9 mouse cellular contexts compared by ENCODE assay signal in genomic region chr7:141950104-141951013, GRCm38 (mm10). TPM values are rescaled to one million over a fixed set of nuclear protein-coding genes. Genes with fewer than 3 reads are reported as not detected.
DNase-seq lines count a peak whose midpoint lies in the region; ATAC-seq and TF ChIP-seq lines count a peak whose summit lies in the region.
"Had no signal": no experiment of that assay in that cellular context is flagged by ENCODE, and none has a peak within 500 bp of the region (broad histone marks: within the 10 kb centered on the region; RNA-seq: fewer than 3 reads in every experiment).

No protein-coding gene starts in this region.

- DNase-seq in heart, embryonic 10.5 days (ENCODE audit: low spot score), result no peak
- no peak for DNase-seq in heart, postnatal 14 days
- peak; percentile 15 for DNase-seq in Muller cell, postnatal 12 days (ENCODE audit: inconsistent ontology term)
- DNase-seq in embryo, embryonic 11 days, result peak; percentile 76
- DNase-seq in hindbrain, embryonic 11.5 days (ENCODE audit: low spot score), result peak; percentile 85
- DNase-seq in liver, embryonic 14.5 days (ENCODE audit: low read depth in 3 of 3, low spot score in 3 of 3), result no peak
- peak; percentile 68 to 78 for DNase-seq in right cerebral cortex, postnatal 10 days (ENCODE audit: low spot score in 2 of 2)

- TF ChIP-seq CTCF in liver, embryonic 14.5 days (IDR thresholded peaks at IDR 0.05; ENCODE audit: low read depth), result no peak

- no peaks in the 10 kb centered on the region; the same call in 1 of the 2 replicates for H3K9me3 ChIP-seq in heart, embryonic 10.5 days
- no peaks in the 10 kb centered on the region for H3K9me3 ChIP-seq in hindbrain, embryonic 11.5 days (ENCODE audit: control insufficient read depth, low read length)
- no peaks in the 10 kb centered on the region for H3K9me3 ChIP-seq in liver, embryonic 14.5 days (ENCODE audit: control insufficient read depth, low read length)

- H3K27ac ChIP-seq in heart, embryonic 10.5 days, result no peak overlapping the region
- H3K27ac ChIP-seq in hindbrain, embryonic 11.5 days (ENCODE audit: low read depth, low read length), result peak overlapping the region; percentile 99
- no peak overlapping the region for H3K27ac ChIP-seq in liver, embryonic 14.5 days

- peak; percentile 65 for ATAC-seq in hindbrain, embryonic 11.5 days (ENCODE audit: low FRiP score)
- ATAC-seq in liver, embryonic 14.5 days (ENCODE audit: insufficient read depth), result no peak
- ATAC-seq in erythroid progenitor cell, adult 5-6 weeks (replicated peaks; ENCODE audit: low FRiP score, poor library complexity, severe bottlenecking), result no peak

- peaks cover 96% of the 10 kb centered on the region for H3K27me3 ChIP-seq in heart, embryonic 10.5 days (ENCODE audit: insufficient read depth, poor library complexity, severe bottlenecking)
- no peaks in the 10 kb centered on the region; the same call in 1 of the 2 replicates for H3K27me3 ChIP-seq in hindbrain, embryonic 11.5 days (ENCODE audit: control insufficient read depth, insufficient read depth, low read length)
- peaks cover 56% of the 10 kb centered on the region for H3K27me3 ChIP-seq in liver, embryonic 14.5 days (ENCODE audit: control insufficient read depth, insufficient read depth, low read length)

- peak overlapping the region; percentile 100 for H3K9ac ChIP-seq in hindbrain, embryonic 11.5 days (ENCODE audit: low read depth, low read length)
- H3K9ac ChIP-seq in liver, embryonic 14.5 days (replicated peaks), result no peak overlapping the region

- intact Hi-C loops in heart, postnatal 14 days (cut with DNase I), result no loop called here

- peak overlapping the region; percentile 63 for H3K4me3 ChIP-seq in heart, embryonic 10.5 days
- peak overlapping the region; percentile 91 for H3K4me3 ChIP-seq in hindbrain, embryonic 11.5 days (ENCODE audit: low read depth, low read length)
- H3K4me3 ChIP-seq in liver, embryonic 14.5 days (ENCODE audit: insufficient read depth in 1 of 2, low read depth in 2 of 2, low read length in 2 of 2), result peak overlapping the region in 1 of 2 experiments; percentile 34; a peak in 1 of 4 replicates

- TF ChIP-seq EP300 in liver, embryonic 14.5 days (IDR thresholded peaks at IDR 0.05; ENCODE audit: low read depth), result no peak

- peak overlapping the region; percentile 85 for H3K4me2 ChIP-seq in hindbrain, embryonic 11.5 days (replicated peaks; ENCODE audit: low read depth, low read length)
- peak overlapping the region; percentile 46 for H3K4me2 ChIP-seq in liver, embryonic 14.5 days (ENCODE audit: low read depth)

- no peaks in the 10 kb centered on the region for H3K36me3 ChIP-seq in heart, embryonic 10.5 days
- no peaks in the 10 kb centered on the region for H3K36me3 ChIP-seq in hindbrain, embryonic 11.5 days (ENCODE audit: control insufficient read depth, insufficient read depth, low read length)
- no peaks in the 10 kb centered on the region for H3K36me3 ChIP-seq in liver, embryonic 14.5 days (replicated peaks; ENCODE audit: control insufficient read depth, insufficient read depth, low read depth)

- 2% methylated on average over 82 of the region's 84 CpGs for WGBS in heart, embryonic 10.5 days
- WGBS in hindbrain, embryonic 11.5 days, result 1% methylated on average over 72 of the region's 84 CpGs
- WGBS in liver, embryonic 14.5 days (ENCODE audit: insufficient replicate concordance), result 1% methylated on average over 78 of the region's 84 CpGs

- H3K4me1 ChIP-seq in heart, embryonic 10.5 days, result peaks cover 16% of the 10 kb centered on the region
- peaks cover 11% of the 10 kb centered on the region for H3K4me1 ChIP-seq in hindbrain, embryonic 11.5 days (replicated peaks; ENCODE audit: control insufficient read depth, insufficient read depth, low read length)
- no peaks in the 10 kb centered on the region for H3K4me1 ChIP-seq in liver, embryonic 14.5 days (replicated peaks; ENCODE audit: control insufficient read depth in 2 of 2, insufficient read depth in 2 of 2, low read length in 1 of 2)

RNA-seq across cellular contexts. Expression of gene Brsk2, which starts 0.8 kb away (rescaled TPM):
- 0.12 and 0.19 TPM in 2 replicates for polyA plus RNA-seq in heart, embryonic 10.5 days (2016; fragmentation: Nextera tagmentation; extraction: Ambion mirVana)
- under 1 TPM; 0.12 to 0.46 TPM for total RNA-seq in heart, postnatal 14 days (2021)
- 13.7 and 15.6 TPM in 2 replicates for polyA plus RNA-seq in hindbrain, embryonic 11.5 days (2014; fragmentation: Nextera tagmentation; extraction: Ambion mirVana)
- 0.03 and 0.29 TPM in 2 replicates for polyA plus RNA-seq in liver, embryonic 14.5 days (2012; rRNA removed)
- 0.05 and 0.10 TPM in 2 replicates for polyA plus RNA-seq in liver, embryonic 14.5 days (2014; fragmentation: Nextera tagmentation; extraction: Ambion mirVana)
- not detected in 2 replicates for total RNA-seq in erythroid progenitor cell, adult 5-6 weeks (2015; ENCODE audit: low replicate concordance)
- 0.26 TPM in 1 of 2 replicates, not detected in the other for total RNA-seq in erythroid progenitor cell, adult 5-6 weeks (2017; ENCODE audit: low replicate concordance)
- total RNA-seq: hematopoietic stem cell, adult 5-6 weeks had no signal

RNA-seq across cellular contexts. Expression of gene Tollip, which starts 32.1 kb away (rescaled TPM):
- polyA plus RNA-seq in heart, embryonic 10.5 days (2016; fragmentation: Nextera tagmentation; extraction: Ambion mirVana), result 39.6 and 45.1 TPM in 2 replicates
- total RNA-seq in heart, postnatal 14 days (2021), result 10 to 100 TPM; 46.1 to 48.6 TPM
- polyA plus RNA-seq in hindbrain, embryonic 11.5 days (2014; fragmentation: Nextera tagmentation; extraction: Ambion mirVana), result 53.5 and 65.8 TPM in 2 replicates
- polyA plus RNA-seq in liver, embryonic 14.5 days (2012; rRNA removed), result 13.5 and 15.3 TPM in 2 replicates
- polyA plus RNA-seq in liver, embryonic 14.5 days (2014; fragmentation: Nextera tagmentation; extraction: Ambion mirVana), result 18.0 and 19.7 TPM in 2 replicates
- total RNA-seq in erythroid progenitor cell, adult 5-6 weeks (2015; ENCODE audit: low replicate concordance), result 45.0 and 61.6 TPM in 2 replicates
- 42.1 and 45.2 TPM in 2 replicates for total RNA-seq in erythroid progenitor cell, adult 5-6 weeks (2017; ENCODE audit: low replicate concordance)

Comparison
In these comparisons a context has a peak if more than half of its experiments do, and no peak if none do; other contexts are left out.
1. DNase-seq: peak in Muller cell, postnatal 12 days (single experiment), embryo, embryonic 11 days (single experiment), hindbrain, embryonic 11.5 days (single experiment) and right cerebral cortex, postnatal 10 days (2 of 2); none in heart, embryonic 10.5 days (single experiment), heart, postnatal 14 days (0 of 2) and liver, embryonic 14.5 days (0 of 3).
2. RNA of gene Brsk2, which starts 0.8 kb away (polyA plus RNA-seq): 13.7 to 15.6 TPM in hindbrain, embryonic 11.5 days; 0.12 to 0.19 TPM in heart, embryonic 10.5 days and 0.03 to 0.29 TPM in liver, embryonic 14.5 days; every median in the first group is over 10 times any median in the second.